Mouse (Mus musculus) right cerebral cortex, adult 2 months (tissue): ENCODE measurements around the gene Srsf1.

Experiments
- DNase-seq, 2 experiments: peaks; one replicate each; pipeline ENCODE4 v3.0.0; 2021 to 2022; ENCODE audit warnings: low spot score in 2 of 2

Gene Srsf1

DNA sequence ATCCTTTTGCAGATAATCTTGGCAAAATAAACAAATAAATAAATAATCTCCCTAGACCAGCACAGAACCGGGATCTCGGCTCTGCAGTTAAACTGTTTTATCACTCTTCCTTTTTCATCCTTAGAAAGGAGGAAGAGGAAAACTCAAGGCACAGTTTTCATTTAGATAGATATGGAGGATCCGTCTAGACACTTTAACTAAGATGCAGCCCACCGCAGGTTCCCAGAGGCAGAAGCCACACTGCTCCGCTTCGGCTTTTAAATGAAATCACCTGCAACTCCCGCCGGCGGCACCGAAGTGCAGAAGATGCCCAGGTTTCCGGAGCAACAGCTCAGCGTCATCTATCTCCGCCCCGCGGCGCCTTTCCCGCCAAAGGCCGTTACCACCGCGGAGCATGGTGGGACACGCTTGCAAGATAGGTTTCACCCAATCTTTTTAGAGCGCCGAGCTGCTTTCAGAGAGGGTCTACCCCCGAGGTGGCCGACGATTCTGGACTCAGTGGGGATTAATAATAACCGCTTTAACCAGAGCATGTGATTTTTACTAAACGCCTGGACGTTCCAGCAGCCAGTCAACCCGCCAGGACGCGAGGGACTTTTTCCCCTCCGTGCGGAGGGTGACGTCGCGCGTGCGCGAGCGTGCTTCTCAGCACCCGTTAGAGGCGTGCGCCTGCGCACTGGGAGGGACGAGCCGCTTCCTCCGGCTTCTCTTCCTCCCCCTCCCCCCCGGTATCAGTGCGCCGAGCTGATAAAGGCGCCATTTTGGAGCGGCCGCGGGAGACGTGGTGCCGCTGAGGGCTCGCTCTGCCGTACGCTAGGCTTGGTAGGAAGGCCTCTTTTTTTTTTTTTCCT lies at the start of gene Srsf1:
Gene Srsf1 (plus strand): TSS at position 430 of the 851 bp plus-strand sequence.
- peak; percentile 97 to 98 for DNase-seq

DNA sequence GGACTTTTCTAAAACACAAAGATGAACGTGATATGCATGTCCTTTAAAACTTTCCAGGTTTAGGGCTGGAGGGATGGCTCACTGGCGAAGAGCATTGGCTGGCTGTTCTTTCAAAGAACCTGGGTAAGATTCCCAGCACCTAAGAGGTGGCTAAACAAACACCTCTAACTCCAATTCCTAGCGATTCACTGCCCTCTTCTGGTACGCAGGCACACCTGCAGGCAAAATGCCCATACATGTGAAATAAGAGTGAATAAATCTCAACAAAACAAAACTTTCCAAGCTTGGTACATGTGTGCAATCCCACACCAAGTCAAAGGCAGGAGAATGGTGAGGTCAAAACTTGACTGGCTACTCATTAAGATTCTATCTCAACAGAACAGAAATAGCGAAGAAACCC lies 47.4 kb upstream of the Srsf1 start:
- DNase-seq: no peak

DNA sequence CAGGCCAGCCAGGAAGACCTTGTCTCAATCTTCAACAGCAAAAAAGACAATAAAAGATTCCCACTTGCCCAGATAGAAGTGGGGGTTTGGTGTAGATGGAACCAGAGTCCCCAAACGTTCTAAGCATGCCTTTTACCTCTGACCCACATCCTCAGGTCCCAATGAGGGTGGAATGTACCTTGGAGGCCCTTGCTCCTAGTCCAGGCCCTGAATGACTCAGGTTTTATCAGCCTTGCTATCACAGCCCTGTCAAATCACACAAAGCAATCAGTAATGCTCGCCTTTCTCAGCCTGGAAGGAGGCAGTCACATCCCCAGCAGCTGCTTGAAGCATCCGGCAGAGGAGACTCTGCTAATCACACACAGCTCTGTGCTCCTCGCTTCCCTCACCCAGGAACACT lies 44.4 kb upstream of the Srsf1 start:
- no peak for DNase-seq

DNA sequence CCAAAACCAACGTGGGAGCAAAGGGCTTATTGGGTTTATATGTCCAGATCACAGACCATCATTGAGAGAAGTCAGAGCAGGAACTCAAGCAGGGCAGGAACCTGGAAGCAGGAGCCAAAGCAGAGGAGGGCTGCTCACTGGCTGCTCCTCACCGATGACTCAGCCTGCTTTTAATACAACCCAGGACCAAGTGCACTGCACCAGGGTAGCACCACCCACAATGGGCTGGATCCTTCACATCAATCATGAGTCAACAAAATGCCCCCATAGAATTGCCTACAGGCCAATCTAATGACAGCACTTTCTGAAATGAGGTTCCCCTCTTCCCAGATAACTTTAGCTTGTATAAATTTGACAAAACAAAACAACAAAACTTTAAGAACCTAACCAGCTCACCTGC lies 43.0 kb upstream of the Srsf1 start:
- no peak for DNase-seq

DNA sequence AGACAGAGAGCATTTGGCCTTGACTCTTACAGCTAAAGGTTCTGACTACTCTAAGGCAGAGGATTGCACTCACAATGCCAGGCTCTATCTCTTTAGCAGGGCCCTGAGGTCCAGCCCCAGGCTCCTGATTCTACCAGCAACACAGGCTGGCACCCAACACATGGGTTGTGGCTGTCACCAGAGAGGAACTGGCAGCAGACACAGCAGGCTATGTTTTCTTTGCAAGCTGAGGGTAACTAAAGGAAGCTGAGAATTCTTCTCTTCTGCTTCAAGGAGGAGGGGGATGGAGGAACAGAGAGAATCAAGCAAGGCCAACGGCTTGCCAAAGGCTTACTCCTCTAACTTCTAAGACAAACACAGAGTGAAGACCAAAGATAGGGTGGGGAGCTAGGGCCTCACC lies 38.5 kb upstream of the Srsf1 start:
- no peak for DNase-seq

DNA sequence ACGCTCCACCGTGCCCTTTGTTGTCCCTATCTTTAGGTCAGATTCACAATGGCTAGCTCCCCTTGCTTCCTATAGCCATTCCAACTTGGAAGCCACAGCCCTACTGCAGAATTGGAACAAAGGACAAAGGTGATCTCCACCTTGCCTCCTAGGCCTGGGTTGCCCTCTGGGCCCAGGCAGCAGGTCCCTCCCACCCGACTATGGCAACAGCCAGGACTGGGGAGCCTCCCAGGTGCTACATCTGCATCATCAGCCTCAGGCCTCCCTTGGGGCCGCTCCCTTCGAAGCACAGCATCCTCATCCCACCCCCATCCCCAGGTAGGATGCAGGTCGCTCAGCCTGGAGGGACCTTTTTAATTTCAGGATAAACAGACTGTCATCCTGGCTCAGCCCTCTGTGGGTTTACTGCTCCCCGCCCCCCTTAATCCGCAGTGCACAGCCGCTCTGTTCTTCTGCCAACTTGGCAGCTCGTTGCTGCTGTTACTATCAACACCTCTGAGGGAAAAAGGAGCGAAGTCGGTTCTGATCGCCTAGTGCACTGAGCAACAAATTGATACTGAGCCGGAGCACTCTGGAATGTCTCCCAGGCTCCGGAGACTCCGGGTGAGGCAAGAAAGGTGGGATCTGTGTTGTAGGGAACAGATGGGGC lies 37.5 kb upstream of the Srsf1 start:
- DNase-seq: peak; percentile 59 to 65

DNA sequence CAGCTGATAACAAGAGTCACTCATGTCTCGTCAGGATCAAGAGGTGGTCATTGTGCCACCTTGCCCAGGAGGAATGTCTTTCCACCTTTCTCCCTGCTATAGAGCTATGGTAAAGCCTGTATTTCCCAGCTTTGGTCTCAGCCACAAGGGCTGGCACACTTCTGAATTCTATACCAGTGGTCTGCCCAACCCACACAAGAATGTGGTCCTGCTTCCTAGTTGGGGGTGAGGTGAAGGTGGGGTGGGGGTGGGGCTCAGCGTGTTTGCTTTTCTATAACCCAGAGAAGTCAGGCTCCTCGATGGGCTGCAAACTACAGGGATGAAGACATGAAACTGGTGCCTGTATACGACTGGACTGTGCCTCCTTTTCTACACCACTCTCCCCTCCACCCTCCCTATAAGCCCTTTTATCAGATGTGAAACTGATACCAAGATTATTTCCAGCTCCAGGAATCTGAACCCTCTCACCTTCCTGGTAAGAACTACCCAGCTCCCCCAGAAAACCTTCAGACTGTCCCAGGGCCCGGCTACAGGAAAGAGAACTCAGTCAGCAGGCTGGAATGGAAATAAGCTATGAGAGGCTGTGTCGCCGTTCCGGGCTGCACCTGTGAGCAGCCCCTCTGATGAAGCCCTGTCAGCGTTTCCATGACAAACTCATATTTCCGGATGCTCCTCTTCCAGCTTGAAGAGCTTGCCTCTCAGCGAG lies 35.8 kb upstream of the Srsf1 start:
- no peak for DNase-seq

DNA sequence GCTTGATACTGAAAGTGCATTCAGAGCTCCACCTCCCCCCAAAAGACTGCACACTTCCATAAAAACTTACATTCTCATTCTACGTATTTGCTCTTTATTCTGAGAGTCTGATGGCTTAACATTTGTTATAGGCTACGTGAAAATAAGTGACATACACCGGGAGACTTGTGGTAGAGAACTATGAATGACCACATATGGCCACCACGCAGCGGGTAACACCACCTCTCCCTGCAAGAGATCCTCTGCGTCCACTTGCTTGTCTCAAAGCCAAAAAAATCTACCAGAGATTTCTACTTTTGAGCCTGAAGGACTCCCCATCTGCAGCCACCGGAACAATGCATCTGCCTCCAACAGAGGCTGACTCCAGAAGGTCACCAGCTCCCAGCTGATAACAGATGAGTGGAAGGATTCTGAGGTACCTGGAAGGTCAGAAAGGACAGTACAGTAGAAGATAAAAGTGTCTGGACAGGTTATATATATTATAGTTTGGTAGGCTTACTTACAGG lies 35.2 kb upstream of the Srsf1 start:
- no peak for DNase-seq

DNA sequence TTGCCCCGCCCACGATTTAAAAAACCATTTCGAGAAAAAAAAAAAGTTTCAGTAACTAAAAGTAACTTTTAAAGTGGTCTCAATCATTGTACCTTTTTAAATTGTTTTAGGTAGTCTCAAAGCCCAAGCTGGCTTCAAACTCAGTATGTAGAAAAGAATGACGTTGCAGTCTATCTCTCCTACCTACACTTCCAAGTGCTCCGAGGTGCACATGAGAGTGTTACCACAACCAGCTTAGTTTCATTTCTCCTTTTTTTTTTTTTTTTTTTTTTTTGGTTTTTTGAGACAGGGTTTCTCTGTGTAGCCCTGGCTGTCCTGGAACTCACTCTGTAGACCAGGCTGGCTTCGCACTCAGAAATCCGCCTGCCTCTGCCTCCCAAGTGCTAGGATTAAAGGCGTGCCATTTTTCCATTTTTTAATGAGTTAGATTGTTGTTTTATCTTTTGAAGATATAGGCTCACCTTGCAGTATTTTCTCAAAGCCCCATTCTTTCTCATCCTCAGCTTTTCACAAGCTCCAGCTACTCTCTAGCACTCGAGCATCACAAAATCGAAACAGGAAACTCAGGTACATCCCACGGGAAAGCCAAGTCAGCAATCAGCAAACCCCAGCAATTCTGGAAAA lies 34.4 kb upstream of the Srsf1 start:
- no peak for DNase-seq

DNA sequence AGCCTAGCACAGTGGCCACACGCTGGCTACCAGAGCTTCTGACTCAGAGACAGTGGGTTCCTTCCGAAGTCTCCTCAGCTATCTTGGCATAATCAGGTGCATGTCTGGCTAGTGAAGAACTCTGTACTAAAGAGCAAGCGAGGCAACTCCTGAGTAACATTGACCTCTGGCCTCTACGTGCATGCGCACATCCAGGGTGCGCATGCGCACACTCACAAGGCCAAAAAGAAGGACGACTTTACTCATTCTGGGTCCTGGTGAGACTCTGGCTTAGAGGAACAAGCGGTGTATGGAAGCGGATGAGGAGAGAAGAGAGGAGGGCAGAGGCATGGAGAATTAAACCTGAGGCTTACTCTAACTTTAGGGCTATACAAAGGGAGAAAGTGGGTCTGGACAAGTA lies 33.5 kb upstream of the Srsf1 start:
- DNase-seq: no peak

DNA sequence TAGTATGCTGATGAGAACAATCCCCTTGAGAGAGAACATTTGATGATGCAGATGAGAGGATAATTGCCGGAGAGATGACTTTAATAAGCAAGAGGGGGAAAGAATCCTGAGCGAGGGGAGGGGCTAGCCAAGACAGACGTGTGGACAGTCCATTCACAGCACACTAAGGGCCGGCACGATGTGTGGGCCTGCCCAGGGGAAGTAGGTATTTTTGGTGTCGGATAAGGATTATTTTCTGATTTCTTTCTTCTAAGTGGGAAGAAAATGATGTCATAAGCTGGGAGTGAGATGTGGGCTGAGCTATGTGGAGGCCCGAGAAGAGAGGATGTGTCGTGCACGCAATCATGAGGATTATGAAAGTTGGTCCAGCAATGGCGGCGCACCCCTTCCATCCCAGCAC lies 32.0 kb upstream of the Srsf1 start:
- DNase-seq: peak; percentile 44 to 63

DNA sequence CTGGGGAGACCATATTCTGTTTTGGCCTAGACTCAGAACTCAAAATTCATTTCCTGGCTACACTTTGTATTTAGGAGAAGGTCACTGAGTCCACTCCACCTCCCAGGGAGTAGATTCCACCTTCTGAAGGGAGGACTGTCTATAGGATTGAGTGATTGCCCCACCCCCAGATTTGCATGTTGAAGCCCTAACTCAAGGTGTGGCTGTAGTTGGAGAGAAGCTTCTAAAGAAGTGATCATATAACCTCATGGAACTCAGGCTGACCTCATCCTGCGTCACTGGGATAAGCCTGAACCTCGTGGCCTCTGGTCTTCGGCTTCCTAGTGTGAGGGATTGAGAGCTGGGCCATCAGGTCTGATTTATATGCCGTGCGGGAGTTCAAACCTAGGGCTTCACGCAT lies 31.4 kb upstream of the Srsf1 start:
- DNase-seq: no peak

DNA sequence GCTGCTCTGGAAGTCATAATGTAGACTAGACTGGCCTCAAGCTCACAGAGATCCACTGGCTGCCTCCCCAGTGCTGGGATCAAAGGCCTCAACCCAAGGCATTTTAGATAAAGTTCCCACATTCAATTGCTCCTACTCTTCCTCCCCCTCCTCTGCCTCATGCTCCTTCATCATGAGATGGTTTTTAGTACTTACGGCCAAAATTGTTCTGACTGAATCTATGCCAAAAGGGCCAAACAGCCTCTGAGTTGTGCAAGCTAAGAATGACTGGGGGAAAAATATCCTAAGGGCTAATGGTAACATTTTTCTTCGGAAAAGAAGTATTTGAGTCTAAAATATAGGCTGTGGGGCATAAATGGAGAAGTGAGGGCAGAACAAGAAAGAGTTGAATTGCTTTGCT lies 23.2 kb upstream of the Srsf1 start:
- DNase-seq: no peak

DNA sequence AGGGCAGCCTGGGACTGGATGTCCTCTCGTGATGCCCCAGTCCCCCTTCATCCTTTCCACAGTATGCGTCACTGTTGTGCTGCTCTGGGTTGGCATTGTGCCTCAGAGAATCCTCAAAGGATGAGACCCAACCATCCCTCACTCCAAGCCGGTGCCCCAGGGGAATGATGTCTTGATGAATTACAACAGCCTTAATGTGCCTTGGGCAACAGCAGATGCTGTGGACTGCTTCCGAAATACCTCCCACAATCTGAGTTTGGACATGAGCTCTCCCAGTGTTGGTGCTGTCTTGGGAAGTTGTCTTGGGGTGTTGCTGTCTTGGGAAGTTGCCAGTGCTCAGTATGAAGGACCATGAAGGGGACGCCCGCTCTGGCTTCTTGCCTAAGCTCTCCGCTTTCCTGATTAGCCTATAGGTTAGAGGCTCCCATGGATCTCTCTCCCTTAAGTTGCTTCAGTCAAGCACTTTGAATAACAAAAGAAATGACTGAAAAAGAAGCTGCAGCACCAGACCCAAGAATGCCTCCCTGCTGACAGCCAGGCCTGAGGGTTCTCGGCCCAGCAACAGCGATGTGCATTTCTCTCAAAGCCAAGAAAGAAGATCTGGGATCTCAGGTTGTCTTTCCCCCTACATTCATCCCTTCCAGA lies 19.7 kb upstream of the Srsf1 start:
- DNase-seq: no peak

DNA sequence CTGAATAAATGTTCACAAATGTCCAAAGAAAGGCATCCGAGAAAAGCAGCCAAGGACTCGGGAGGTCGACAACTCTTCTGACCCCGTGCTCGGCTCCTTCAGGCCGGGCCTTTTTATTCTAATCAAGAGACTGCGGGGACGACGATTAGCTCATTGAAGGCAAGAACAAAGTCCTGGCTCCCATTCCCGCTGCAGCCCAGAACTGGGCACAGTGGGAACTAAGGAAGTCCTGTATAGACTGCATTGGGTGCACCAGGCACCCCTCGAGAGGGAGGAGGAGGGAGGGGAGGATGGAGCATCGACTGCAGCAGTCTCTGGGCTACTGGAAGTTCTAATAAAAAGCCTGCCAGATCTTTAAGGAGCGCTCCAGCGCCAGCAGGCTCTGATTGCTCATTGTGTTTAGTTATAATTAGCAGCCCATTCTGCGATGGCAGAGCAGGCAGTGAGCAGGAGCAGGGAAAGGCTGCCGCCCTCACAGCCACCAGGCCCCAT lies 18.9 kb upstream of the Srsf1 start:
- peak; percentile 65 to 72 for DNase-seq

DNA sequence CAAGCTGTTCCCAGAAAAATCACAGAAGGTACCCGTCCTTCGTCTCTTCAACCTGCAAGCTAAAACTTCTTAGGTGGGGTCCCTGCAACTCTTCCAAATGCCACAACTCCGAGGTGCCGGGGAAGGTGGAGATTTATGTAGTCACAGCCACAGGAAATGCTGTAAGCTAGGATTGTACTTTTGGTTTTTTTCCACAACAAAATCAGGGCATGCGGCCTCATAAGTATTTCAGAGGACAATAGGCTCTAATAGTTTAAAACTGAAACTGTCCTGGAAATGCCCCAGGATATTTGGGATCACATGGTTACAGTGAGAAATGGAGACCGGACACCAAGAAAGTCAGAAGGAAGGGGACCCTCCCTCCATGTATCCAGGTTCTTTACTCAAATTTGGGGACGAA lies 17.0 kb upstream of the Srsf1 start:
- DNase-seq: no peak

DNA sequence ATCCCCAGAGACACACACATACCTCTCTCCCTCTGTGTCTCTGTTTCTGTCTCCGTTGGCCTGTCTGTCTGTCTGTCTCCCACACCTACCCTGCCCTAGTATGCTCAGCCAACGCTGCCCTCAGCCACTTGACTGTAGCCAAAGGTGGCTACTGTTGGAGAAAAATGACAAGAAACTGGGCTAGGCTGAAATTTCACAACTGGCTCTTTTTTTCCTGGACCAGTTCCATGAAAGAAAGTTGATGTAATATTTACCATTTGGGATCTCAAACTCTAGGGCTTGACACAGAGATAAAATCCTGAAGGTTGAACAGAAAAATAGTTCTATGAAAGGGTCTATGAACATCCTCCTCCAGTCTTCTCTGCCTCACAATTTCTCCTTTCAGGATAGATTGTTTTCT lies 16.3 kb upstream of the Srsf1 start:
- no peak for DNase-seq

DNA sequence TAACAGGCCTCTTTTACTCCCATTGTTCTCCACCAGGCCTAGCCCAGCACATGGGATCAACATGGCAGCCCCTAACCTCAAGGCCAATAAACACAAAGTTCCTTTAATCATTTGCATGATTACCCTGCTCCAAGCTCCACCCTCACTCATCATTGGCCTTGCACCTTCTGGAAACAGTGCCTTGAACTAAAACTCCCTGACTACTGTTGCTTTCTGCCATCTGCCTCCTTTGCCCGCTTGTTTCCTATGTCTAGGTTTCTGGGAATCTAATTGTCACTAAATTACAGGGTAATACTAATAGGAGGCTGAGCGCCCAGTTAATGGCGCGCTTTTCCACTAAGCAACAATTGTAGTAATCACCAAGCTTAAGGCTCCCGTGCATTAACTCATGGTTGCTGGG lies 15.4 kb upstream of the Srsf1 start:
- DNase-seq: no peak

DNA sequence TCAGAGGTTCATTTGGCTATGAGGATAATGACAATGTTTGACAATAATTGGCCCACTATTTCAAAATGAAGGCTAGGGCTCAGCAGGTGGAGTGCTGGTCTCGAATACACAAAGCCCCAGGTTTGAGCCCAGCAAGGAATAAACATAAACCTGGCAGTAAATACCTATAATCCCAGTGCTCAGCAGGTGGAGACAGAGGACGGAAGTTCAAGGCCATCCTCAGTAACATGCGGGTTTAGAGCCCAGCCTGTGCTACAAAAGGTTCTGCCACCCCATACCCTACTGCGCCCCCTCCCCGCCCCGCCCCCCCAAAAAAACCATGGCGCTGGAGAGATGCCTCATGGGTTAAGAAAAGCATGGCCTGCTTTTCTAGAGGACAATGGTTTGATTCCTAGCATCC lies 11.2 kb upstream of the Srsf1 start:
- DNase-seq: no peak

DNA sequence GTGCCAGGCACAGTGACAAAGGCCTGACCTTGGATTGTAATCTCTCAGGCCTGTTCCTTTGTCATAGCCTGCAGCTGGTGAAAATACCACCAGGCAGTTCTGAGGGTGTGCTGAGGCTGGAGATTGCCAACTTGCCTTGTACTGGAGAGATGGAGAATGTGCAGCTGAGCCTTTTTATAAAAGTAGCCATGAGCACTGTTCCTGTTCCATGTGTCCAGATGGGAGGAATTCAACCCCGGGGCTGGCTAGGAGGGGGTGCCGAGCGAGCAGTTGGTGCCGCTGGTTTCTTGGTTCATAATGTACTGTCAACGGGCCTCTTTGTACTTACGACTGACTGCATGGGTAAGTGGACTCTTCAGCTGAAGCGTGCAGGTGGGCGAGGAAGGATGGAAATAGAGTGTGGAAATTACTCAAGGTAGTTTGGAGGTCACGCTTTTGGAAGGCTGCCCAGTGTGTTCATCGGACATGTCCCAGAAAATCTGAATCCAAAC lies 10.4 kb upstream of the Srsf1 start:
- no peak for DNase-seq

DNA sequence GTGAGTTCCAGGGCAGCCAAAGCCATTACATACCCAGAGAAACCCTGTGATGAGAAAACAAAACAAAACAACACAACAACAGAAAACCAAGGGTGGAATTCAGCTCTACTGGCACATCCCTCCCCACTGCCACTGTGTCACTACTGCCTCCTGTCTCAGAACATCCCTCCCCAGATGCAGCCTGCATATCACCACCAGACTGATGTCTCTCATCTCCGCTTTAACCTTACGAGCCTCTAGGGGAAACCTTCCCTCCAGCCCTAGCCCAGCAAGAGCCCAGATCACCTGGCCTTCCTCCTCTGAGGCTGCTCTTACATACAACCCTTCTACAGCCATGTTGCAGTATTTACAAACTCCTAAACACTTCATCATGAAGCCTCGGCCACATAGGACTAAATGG lies 9.8 kb upstream of the Srsf1 start:
- no peak for DNase-seq
